Mouse (Mus musculus): ENCODE measurements around the gene Nsun2. TPM values are rescaled to one million over a fixed set of nuclear protein-coding genes. Genes with fewer than 3 reads are reported as not detected.

The Nsun2 gene
- polyA plus RNA-seq, 1 experiment = 28.7 TPM

DNA sequence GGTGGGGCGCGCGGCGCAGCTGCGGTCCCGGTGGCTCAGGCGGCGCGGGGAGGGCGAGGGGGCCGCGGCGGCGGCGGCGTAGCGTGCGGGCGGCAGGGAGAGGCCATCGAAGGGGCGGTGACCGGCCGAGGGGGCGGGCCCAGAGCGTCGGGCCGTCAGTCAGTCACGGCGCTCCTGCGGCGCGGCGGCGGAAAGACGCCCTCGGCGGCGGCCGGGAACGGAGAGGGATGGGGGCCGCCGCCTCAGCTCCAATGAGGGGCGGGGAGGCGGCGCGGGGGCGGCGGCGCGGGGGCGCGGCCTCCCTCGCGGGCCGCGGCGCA, 748 bp downstream of the Nsun2 start, which contains the start of gene Tent4a:
Tent4a (minus strand) TSS at position 284 of the 320 bp plus-strand sequence.
- Histone ChIP-seq H3K4me1 (ENCODE audit: control insufficient read depth, insufficient read depth, low read length) (peaks cover 10% of the 10 kb centered on the region; the same call in 1 of the 2 replicates), H3K4me3 (replicated peaks; ENCODE audit: extremely low read depth, low read depth, low read length) (peak within 1 kb of the TSS; percentile 84)
- 14% methylated on average over 35 of the region's 57 CpGs for WGBS
- DNase-seq = no peak
- TF ChIP-seq POLR2A (IDR thresholded peaks at IDR 0.05; ENCODE audit: borderline replicate concordance, extremely low read depth, low read depth, low read length) = no peak
- no peak for TF ChIP-seq CTCF (IDR thresholded peaks at IDR 0.05; ENCODE audit: insufficient read depth, low read length)

DNA sequence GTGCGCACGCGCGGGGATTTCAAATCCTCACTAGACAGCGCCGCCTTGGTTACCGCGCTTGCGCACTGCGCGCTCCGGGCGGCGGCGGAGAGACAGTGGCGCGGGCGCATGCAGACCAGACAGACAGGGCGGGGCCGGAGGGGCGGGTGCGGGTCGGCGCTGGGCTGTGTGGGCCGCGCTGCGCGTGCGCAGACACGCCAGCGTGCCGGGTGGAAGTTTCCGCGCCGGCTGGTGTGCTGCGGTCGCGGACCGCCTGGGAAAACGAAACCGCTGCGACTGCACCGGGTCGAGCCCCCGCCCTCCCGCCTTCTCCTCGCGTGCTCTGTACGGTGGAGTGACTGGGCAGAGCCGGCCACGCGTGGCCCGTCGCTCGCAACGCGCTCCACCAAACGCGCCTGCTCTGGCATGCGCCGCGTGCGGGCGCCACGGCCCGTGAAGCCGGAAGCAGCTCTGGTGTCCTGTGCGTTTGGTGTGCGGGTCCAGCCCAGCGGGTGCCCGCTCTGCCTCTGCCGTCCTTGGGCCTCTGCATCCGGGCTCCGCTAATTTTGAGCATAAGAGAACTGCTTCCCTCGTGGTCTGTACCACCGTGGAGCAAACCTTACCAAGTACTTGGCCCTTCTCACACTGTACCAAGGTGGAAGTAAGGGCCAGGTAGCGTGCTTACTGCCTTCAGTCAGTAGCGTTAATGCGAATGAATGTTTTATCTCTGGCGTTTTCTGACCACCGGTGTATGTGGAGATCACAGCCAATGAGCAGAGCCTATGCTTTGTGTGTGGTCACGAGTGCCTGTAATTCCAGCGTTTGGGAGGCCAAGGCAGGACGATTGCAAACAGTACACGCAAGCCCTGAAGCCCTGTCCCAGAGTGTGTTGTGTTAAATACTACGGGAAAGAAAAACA, 1.4 kb downstream of the Nsun2 start:
- peak overlapping the region; percentile 84 for H3K4me3 ChIP-seq (replicated peaks; ENCODE audit: extremely low read depth, low read depth, low read length)
- TF ChIP-seq POLR2A (IDR thresholded peaks at IDR 0.05; ENCODE audit: borderline replicate concordance, extremely low read depth, low read depth, low read length) (peak; percentile 60; the same call in 1 of the 2 replicates), CTCF (IDR thresholded peaks at IDR 0.05; ENCODE audit: insufficient read depth, low read length) (no peak)
- WGBS = under 1% methylated on average over 80 of the region's 86 CpGs
- H3K4me1 ChIP-seq (ENCODE audit: control insufficient read depth, insufficient read depth, low read length) = peaks cover 10% of the 10 kb centered on the region; the same call in 1 of the 2 replicates
- DNase-seq = peak; percentile 93

DNA sequence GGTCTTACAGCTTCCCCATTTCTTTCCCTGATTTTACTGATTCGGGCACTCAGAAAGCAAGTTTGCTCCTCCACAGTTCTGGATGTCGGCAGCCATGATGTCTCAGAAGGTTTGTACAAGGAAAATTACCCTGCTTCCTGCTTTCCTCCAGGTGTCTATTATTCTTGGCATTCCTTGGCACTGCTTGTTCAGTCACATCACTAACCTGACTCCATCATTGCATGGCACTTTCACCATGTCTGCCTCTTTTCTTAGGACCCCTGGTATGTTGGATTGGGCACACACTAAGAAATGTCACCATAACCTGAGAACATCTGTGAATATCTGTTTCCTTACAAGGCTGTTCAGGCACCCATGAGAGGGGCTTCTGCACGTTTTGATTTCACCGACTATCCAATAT, 2.5 kb downstream of the Nsun2 start:
- Histone ChIP-seq H3K4me3 (replicated peaks; ENCODE audit: extremely low read depth, low read depth, low read length) (no peak overlapping the region), H3K4me1 (ENCODE audit: control insufficient read depth, insufficient read depth, low read length) (peaks cover 10% of the 10 kb centered on the region)
- no peak for DNase-seq
- no peak for TF ChIP-seq POLR2A (IDR thresholded peaks at IDR 0.05; ENCODE audit: borderline replicate concordance, extremely low read depth, low read depth, low read length)
- no peak for TF ChIP-seq CTCF (IDR thresholded peaks at IDR 0.05; ENCODE audit: insufficient read depth, low read length)
- 70% methylated on average over 4 of the region's 4 CpGs for WGBS

- no peak for DNase-seq
- peaks cover 5% of the 10 kb centered on the region for H3K4me1 ChIP-seq (ENCODE audit: control insufficient read depth, insufficient read depth, low read length)
- no peak overlapping the region for H3K4me3 ChIP-seq (replicated peaks; ENCODE audit: extremely low read depth, low read depth, low read length)
- no peak for TF ChIP-seq POLR2A (IDR thresholded peaks at IDR 0.05; ENCODE audit: borderline replicate concordance, extremely low read depth, low read depth, low read length)
- no peak for TF ChIP-seq CTCF (IDR thresholded peaks at IDR 0.05; ENCODE audit: insufficient read depth, low read length)
- WGBS = 70% methylated on average over 7 of the region's 7 CpGs
Measured at GRCm38 (mm10) chr13:69537366-69537765, 3.8 kb downstream of the Nsun2 start.

GRCm38 (mm10) chr13:69538327-69538726, 4.8 kb downstream of the Nsun2 start:
- H3K4me3 ChIP-seq (replicated peaks; ENCODE audit: extremely low read depth, low read depth, low read length) = no peak overlapping the region
- H3K4me1 ChIP-seq (ENCODE audit: control insufficient read depth, insufficient read depth, low read length) = peaks cover 3% of the 10 kb centered on the region
- 29% methylated on average over 4 of the region's 4 CpGs for WGBS
- no peak for DNase-seq
- TF ChIP-seq POLR2A (IDR thresholded peaks at IDR 0.05; ENCODE audit: borderline replicate concordance, extremely low read depth, low read depth, low read length) (no peak), CTCF (IDR thresholded peaks at IDR 0.05; ENCODE audit: insufficient read depth, low read length) (no peak)

GRCm38 (mm10) chr13:69541209-69541608, 7.7 kb downstream of the Nsun2 start:
- no peak for DNase-seq
- 19% methylated on average over 6 of the region's 6 CpGs for WGBS
- Histone ChIP-seq H3K4me3 (replicated peaks; ENCODE audit: extremely low read depth, low read depth, low read length) (no peak overlapping the region), H3K4me1 (ENCODE audit: control insufficient read depth, insufficient read depth, low read length) (peaks cover 3% of the 10 kb centered on the region; the same call in 1 of the 2 replicates)
- no peak for TF ChIP-seq CTCF (IDR thresholded peaks at IDR 0.05; ENCODE audit: insufficient read depth, low read length)
- TF ChIP-seq POLR2A (IDR thresholded peaks at IDR 0.05; ENCODE audit: borderline replicate concordance, extremely low read depth, low read depth, low read length) = no peak

DNA sequence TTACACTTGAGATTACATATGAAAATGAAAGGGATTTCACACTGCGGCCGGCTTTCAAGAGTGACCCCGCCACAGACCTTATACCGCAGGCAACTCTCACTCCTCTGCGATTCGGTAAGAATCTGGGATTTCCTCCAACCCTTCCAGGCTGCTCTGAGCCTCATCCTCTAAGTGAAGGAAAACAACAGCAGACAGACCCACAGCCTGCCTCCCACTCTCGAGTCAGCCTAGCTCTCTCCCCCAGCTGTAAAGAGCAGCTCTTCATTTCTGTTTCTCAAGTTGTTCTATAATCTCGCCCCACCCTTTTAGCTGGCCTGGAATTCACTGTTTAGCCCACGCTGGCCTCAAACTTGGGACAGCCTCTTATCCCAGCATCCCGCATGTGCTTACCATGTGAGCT, 8.2 kb downstream of the Nsun2 start:
- whole genome bisulfite sequencing = 40% methylated on average over 10 of the region's 10 CpGs
- TF ChIP-seq CTCF (IDR thresholded peaks at IDR 0.05; ENCODE audit: insufficient read depth, low read length) = no peak
- TF ChIP-seq POLR2A (IDR thresholded peaks at IDR 0.05; ENCODE audit: borderline replicate concordance, extremely low read depth, low read depth, low read length) = no peak
- Histone ChIP-seq H3K4me3 (replicated peaks; ENCODE audit: extremely low read depth, low read depth, low read length) (no peak overlapping the region), H3K4me1 (ENCODE audit: control insufficient read depth, insufficient read depth, low read length) (peaks cover 3% of the 10 kb centered on the region; the same call in 1 of the 2 replicates)
- no peak for DNase-seq

- no peak for DNase-seq
- WGBS = 52% methylated on average over 17 of the region's 17 CpGs
- TF ChIP-seq POLR2A (IDR thresholded peaks at IDR 0.05; ENCODE audit: borderline replicate concordance, extremely low read depth, low read depth, low read length) = no peak
- TF ChIP-seq CTCF (IDR thresholded peaks at IDR 0.05; ENCODE audit: insufficient read depth, low read length) = no peak
- Histone ChIP-seq H3K4me3 (replicated peaks; ENCODE audit: extremely low read depth, low read depth, low read length) (no peak overlapping the region), H3K4me1 (ENCODE audit: control insufficient read depth, insufficient read depth, low read length) (peaks cover 3% of the 10 kb centered on the region; the same call in 1 of the 2 replicates)
Measured at GRCm38 (mm10) chr13:69542571-69543352, 9.2 kb downstream of the Nsun2 start.

GRCm38 (mm10) chr13:69543595-69543994, 10.0 kb downstream of the Nsun2 start:
- Histone ChIP-seq H3K4me3 (replicated peaks; ENCODE audit: extremely low read depth, low read depth, low read length) (no peak overlapping the region), H3K4me1 (ENCODE audit: control insufficient read depth, insufficient read depth, low read length) (peaks cover 3% of the 10 kb centered on the region; the same call in 1 of the 2 replicates)
- TF ChIP-seq POLR2A (IDR thresholded peaks at IDR 0.05; ENCODE audit: borderline replicate concordance, extremely low read depth, low read depth, low read length) (no peak), CTCF (IDR thresholded peaks at IDR 0.05; ENCODE audit: insufficient read depth, low read length) (no peak)
- DNase-seq = no peak
- 48% methylated on average over 12 of the region's 12 CpGs for WGBS

All from lung, adult 2 months (tissue).